8 mouse cellular contexts compared by ENCODE assay signal in genomic region chr10:81192270-81192967, GRCm38 (mm10). TPM values are rescaled to one million over a fixed set of nuclear protein-coding genes. Genes with fewer than 3 reads are reported as not detected.
DNase-seq lines count a peak whose midpoint lies in the region; ATAC-seq and TF ChIP-seq lines count a peak whose summit lies in the region.

No protein-coding gene starts in this region.

- H3K4me2 ChIP-seq in embryonic facial prominence, embryonic 14.5 days (ENCODE audit: low read depth, low read length): peak overlapping the region; percentile 94
- peak overlapping the region; percentile 89 for H3K4me2 ChIP-seq in heart, embryonic 12.5 days
- H3K4me2 ChIP-seq in kidney, embryonic 16.5 days (replicated peaks; ENCODE audit: low read depth, low read length): peak overlapping the region; percentile 96
- peak overlapping the region; percentile 57 for H3K4me2 ChIP-seq in midbrain, postnatal 0 days (ENCODE audit: low read depth, low read length, poor library complexity, severe bottlenecking)

- WGBS in embryonic facial prominence, embryonic 14.5 days: 3% methylated on average over 20 of the region's 93 CpGs
- 1% methylated on average over 93 of the region's 93 CpGs for WGBS in heart, embryonic 12.5 days
- WGBS in kidney, embryonic 16.5 days: under 1% methylated on average over 88 of the region's 93 CpGs
- 1% methylated on average over 58 of the region's 93 CpGs for WGBS in midbrain, postnatal 0 days

- TF ChIP-seq CTCF in midbrain, postnatal 0 days (IDR thresholded peaks at IDR 0.05): no peak

- H3K9ac ChIP-seq in embryonic facial prominence, embryonic 14.5 days (ENCODE audit: low read depth, low read length): peak overlapping the region; percentile 80
- peak overlapping the region; percentile 84 for H3K9ac ChIP-seq in heart, embryonic 12.5 days
- peak overlapping the region; percentile 91 for H3K9ac ChIP-seq in kidney, embryonic 16.5 days (replicated peaks; ENCODE audit: low read length)
- peak overlapping the region; percentile 45 for H3K9ac ChIP-seq in midbrain, postnatal 0 days (replicated peaks; ENCODE audit: low read length, poor library complexity, severe bottlenecking)

- peaks cover 26% of the 10 kb centered on the region for H3K36me3 ChIP-seq in embryonic facial prominence, embryonic 14.5 days (ENCODE audit: control insufficient read depth, insufficient read depth, low read length)
- peaks cover 32% of the 10 kb centered on the region for H3K36me3 ChIP-seq in heart, embryonic 12.5 days
- H3K36me3 ChIP-seq in kidney, embryonic 16.5 days (ENCODE audit: insufficient read depth, low read length): peaks cover 21% of the 10 kb centered on the region; the same call in 1 of the 2 replicates
- H3K36me3 ChIP-seq in midbrain, postnatal 0 days (ENCODE audit: insufficient read depth, low read length): peaks cover 12% of the 10 kb centered on the region
- H3K36me3 ChIP-seq in splenic B cell, adult 2 months (ENCODE audit: control insufficient read depth, insufficient read depth, low read length, poor library complexity, severe bottlenecking): peaks cover 2% of the 10 kb centered on the region

- peak; percentile 81 for DNase-seq in 3134 (ENCODE audit: extremely low read depth, insufficient read length, low spot score)
- DNase-seq in adrenal gland, postnatal 25 days: peak; percentile 83
- peak; percentile 92 for DNase-seq in embryonic facial prominence, embryonic 14.5 days (ENCODE audit: low spot score)
- DNase-seq in liver: peak; percentile 80
- DNase-seq in midbrain, postnatal 0 days (ENCODE audit: low spot score): peak; percentile 92
- DNase-seq in splenic B cell, adult 2 months (ENCODE audit: low read depth, low spot score): peak; percentile 94

- H3K27me3 ChIP-seq in embryonic facial prominence, embryonic 14.5 days (replicated peaks; ENCODE audit: control insufficient read depth, insufficient read depth, low read length): peaks cover 32% of the 10 kb centered on the region
- H3K27me3 ChIP-seq in heart, embryonic 12.5 days (replicated peaks): peaks cover 18% of the 10 kb centered on the region; the same call in 1 of the 2 replicates
- H3K27me3 ChIP-seq in kidney, embryonic 16.5 days (ENCODE audit: insufficient read depth, low read length): peaks cover 33% of the 10 kb centered on the region
- H3K27me3 ChIP-seq in midbrain, postnatal 0 days (ENCODE audit: insufficient read depth, low read length): peaks cover 17% of the 10 kb centered on the region
- H3K27me3 ChIP-seq in splenic B cell, adult 2 months (ENCODE audit: control insufficient read depth, insufficient read depth, low read length, poor library complexity, severe bottlenecking): no peaks in the 10 kb centered on the region

- peak overlapping the region; percentile 91 for H3K27ac ChIP-seq in embryonic facial prominence, embryonic 14.5 days (replicated peaks; ENCODE audit: low read depth, low read length)
- H3K27ac ChIP-seq in heart, embryonic 12.5 days (ENCODE audit: poor library complexity, severe bottlenecking): peak overlapping the region; percentile 93
- peak overlapping the region; percentile 90 for H3K27ac ChIP-seq in kidney, embryonic 16.5 days (ENCODE audit: low read length)
- peak overlapping the region; percentile 92 for H3K27ac ChIP-seq in midbrain, postnatal 0 days (ENCODE audit: low read depth, low read length)

- H3K4me1 ChIP-seq in embryonic facial prominence, embryonic 14.5 days (ENCODE audit: control insufficient read depth, insufficient read depth, low read length): peaks cover 11% of the 10 kb centered on the region; the same call in 1 of the 2 replicates
- H3K4me1 ChIP-seq in heart, embryonic 12.5 days (replicated peaks): peaks cover 43% of the 10 kb centered on the region
- H3K4me1 ChIP-seq in kidney, embryonic 16.5 days (ENCODE audit: insufficient read depth, low read length): peaks cover 31% of the 10 kb centered on the region
- H3K4me1 ChIP-seq in midbrain, postnatal 0 days (ENCODE audit: insufficient read depth, low read length): peaks cover 4% of the 10 kb centered on the region

- no peaks in the 10 kb centered on the region for H3K9me3 ChIP-seq in embryonic facial prominence, embryonic 14.5 days (ENCODE audit: control insufficient read depth, low read length)
- no peaks in the 10 kb centered on the region for H3K9me3 ChIP-seq in heart, embryonic 12.5 days (replicated peaks)
- H3K9me3 ChIP-seq in kidney, embryonic 16.5 days (ENCODE audit: low read length): no peaks in the 10 kb centered on the region
- no peaks in the 10 kb centered on the region for H3K9me3 ChIP-seq in midbrain, postnatal 0 days (ENCODE audit: low read length)

- H3K4me3 ChIP-seq in embryonic facial prominence, embryonic 14.5 days (ENCODE audit: low read depth, low read length): peak overlapping the region; percentile 66
- H3K4me3 ChIP-seq in heart, embryonic 12.5 days: peak overlapping the region; percentile 54
- H3K4me3 ChIP-seq in kidney, embryonic 16.5 days (ENCODE audit: low read length): peak overlapping the region; percentile 65
- H3K4me3 ChIP-seq in midbrain, postnatal 0 days (ENCODE audit: low read depth, low read length): peak overlapping the region; percentile 46

- ATAC-seq in embryonic facial prominence, embryonic 14.5 days (ENCODE audit: low read depth): peak; percentile 91
- peak; percentile 82 for ATAC-seq in heart, embryonic 12.5 days (ENCODE audit: insufficient number of reproducible peaks, low FRiP score)
- ATAC-seq in kidney, embryonic 16.5 days (ENCODE audit: low FRiP score, low TSS enrichment): peak; percentile 84
- peak; percentile 88 for ATAC-seq in midbrain, postnatal 0 days (ENCODE audit: low FRiP score)

RNA-seq across cellular contexts. Expression of gene 4930442H23Rik, which starts 8.8 kb away (rescaled TPM):
- total RNA-seq in adrenal gland, postnatal 25 days (2021): not detected in 2 replicates
- not detected in 2 replicates for polyA plus RNA-seq in embryonic facial prominence, embryonic 14.5 days (2014; fragmentation: Nextera tagmentation; extraction: Ambion mirVana)
- 0.18 TPM in 1 of 2 replicates, not detected in the other for polyA plus RNA-seq in heart, embryonic 12.5 days (2016; fragmentation: Nextera tagmentation; extraction: Ambion mirVana)
- not detected in 2 replicates for polyA plus RNA-seq in kidney, embryonic 16.5 days (2015; fragmentation: Nextera tagmentation; extraction: Ambion mirVana)
- total RNA-seq in midbrain, postnatal 0 days (2014; rRNA removed): not detected in 2 replicates
- polyA plus RNA-seq in midbrain, postnatal 0 days (2015; fragmentation: Nextera tagmentation; extraction: Ambion mirVana): not detected in 2 replicates

RNA-seq across cellular contexts. Expression of gene Nmrk2, which starts 9.4 kb away (rescaled TPM):
- total RNA-seq in adrenal gland, postnatal 25 days (2021): not detected in 2 replicates
- polyA plus RNA-seq in embryonic facial prominence, embryonic 14.5 days (2014; fragmentation: Nextera tagmentation; extraction: Ambion mirVana): 1.2 and 1.7 TPM in 2 replicates
- polyA plus RNA-seq in heart, embryonic 12.5 days (2016; fragmentation: Nextera tagmentation; extraction: Ambion mirVana): 3.9 and 4.9 TPM in 2 replicates
- polyA plus RNA-seq in kidney, embryonic 16.5 days (2015; fragmentation: Nextera tagmentation; extraction: Ambion mirVana): not detected in 2 replicates
- not detected in 2 replicates for total RNA-seq in midbrain, postnatal 0 days (2014; rRNA removed)
- polyA plus RNA-seq in midbrain, postnatal 0 days (2015; fragmentation: Nextera tagmentation; extraction: Ambion mirVana): 0.14 TPM in 1 of 2 replicates, not detected in the other

RNA-seq across cellular contexts. Expression of gene Dapk3, which starts 9.6 kb away (rescaled TPM):
- total RNA-seq in adrenal gland, postnatal 25 days (2021): 70.8 and 76.5 TPM in 2 replicates
- polyA plus RNA-seq in embryonic facial prominence, embryonic 14.5 days (2014; fragmentation: Nextera tagmentation; extraction: Ambion mirVana): 53.4 and 58.3 TPM in 2 replicates
- 62.8 and 69.0 TPM in 2 replicates for polyA plus RNA-seq in heart, embryonic 12.5 days (2016; fragmentation: Nextera tagmentation; extraction: Ambion mirVana)
- polyA plus RNA-seq in kidney, embryonic 16.5 days (2015; fragmentation: Nextera tagmentation; extraction: Ambion mirVana): 38.4 and 39.3 TPM in 2 replicates
- 56.7 and 88.8 TPM in 2 replicates for total RNA-seq in midbrain, postnatal 0 days (2014; rRNA removed)
- 59.1 and 60.9 TPM in 2 replicates for polyA plus RNA-seq in midbrain, postnatal 0 days (2015; fragmentation: Nextera tagmentation; extraction: Ambion mirVana)

RNA-seq across cellular contexts. Expression of gene Eef2, which starts 16.0 kb away (rescaled TPM):
- 1,495 and 1,572 TPM in 2 replicates for total RNA-seq in adrenal gland, postnatal 25 days (2021)
- polyA plus RNA-seq in embryonic facial prominence, embryonic 14.5 days (2014; fragmentation: Nextera tagmentation; extraction: Ambion mirVana): 549 and 578 TPM in 2 replicates
- polyA plus RNA-seq in heart, embryonic 12.5 days (2016; fragmentation: Nextera tagmentation; extraction: Ambion mirVana): 408 and 433 TPM in 2 replicates
- polyA plus RNA-seq in kidney, embryonic 16.5 days (2015; fragmentation: Nextera tagmentation; extraction: Ambion mirVana): 663 and 672 TPM in 2 replicates
- total RNA-seq in midbrain, postnatal 0 days (2014; rRNA removed): 2,062 and 2,304 TPM in 2 replicates
- 440 and 459 TPM in 2 replicates for polyA plus RNA-seq in midbrain, postnatal 0 days (2015; fragmentation: Nextera tagmentation; extraction: Ambion mirVana)

RNA-seq across cellular contexts. Expression of gene Pias4, which starts 24.7 kb away (rescaled TPM):
- 33.1 and 36.9 TPM in 2 replicates for total RNA-seq in adrenal gland, postnatal 25 days (2021)
- 33.2 and 35.6 TPM in 2 replicates for polyA plus RNA-seq in embryonic facial prominence, embryonic 14.5 days (2014; fragmentation: Nextera tagmentation; extraction: Ambion mirVana)
- polyA plus RNA-seq in heart, embryonic 12.5 days (2016; fragmentation: Nextera tagmentation; extraction: Ambion mirVana): 36.0 and 36.1 TPM in 2 replicates
- polyA plus RNA-seq in kidney, embryonic 16.5 days (2015; fragmentation: Nextera tagmentation; extraction: Ambion mirVana): 51.0 and 56.2 TPM in 2 replicates
- total RNA-seq in midbrain, postnatal 0 days (2014; rRNA removed): 31.2 and 38.0 TPM in 2 replicates
- polyA plus RNA-seq in midbrain, postnatal 0 days (2015; fragmentation: Nextera tagmentation; extraction: Ambion mirVana): 30.1 and 31.3 TPM in 2 replicates

Comparison
In these comparisons a context has a peak if more than half of its experiments do, and no peak if none do; other contexts are left out.
1. Peak in every context shown above with its lines: DNase-seq, ATAC-seq, H3K4me3 ChIP-seq and H3K27ac ChIP-seq.